Mouse (Mus musculus) lung, postnatal 0 days (tissue): ENCODE measurements at regions not wholly inside any gene's neighbourhood (a gene's known extent, or its start where the extent isn't known, plus 50 kb on each side); places are given as distances from the start of the nearest gene placed in this dataset.

Experiments used
- ATAC-seq: fragments of 200-750 bp; cut with Nextera tagmentation; 2 replicates; pipeline ENCODE4 v1.8.0; 2017; ENCODE audit warnings: moderate library complexity
- DNase-seq: peaks from one replicate; pipeline ENCODE4 v3.0.0-alpha.2; 2016; ENCODE audit warnings: low spot score
- H3K27ac ChIP-seq: fragments of 300-500 bp; sonication (generic); 2 replicates; pipeline ENCODE4 v1.5.1; 2014; ENCODE audit warnings: antibody characterized with exemption, mild to moderate bottlenecking, low read length, mixed read lengths
- H3K27me3 ChIP-seq: fragments of 300-500 bp; sonication (generic); replicated peaks from 2 replicates; pipeline ENCODE4 v1.6.1; 2014; ENCODE audit warnings: low read length, mixed read lengths; ENCODE audit not compliant: insufficient read depth
- H3K36me3 ChIP-seq: fragments of 300-500 bp; sonication (generic); 2 replicates; pipeline ENCODE4 v1.6.1; 2014; ENCODE audit warnings: low read length, mixed read lengths; ENCODE audit not compliant: insufficient read depth
- H3K4me1 ChIP-seq: fragments of 300-500 bp; sonication (generic); 2 replicates; pipeline ENCODE4 v1.6.1; 2014; ENCODE audit warnings: antibody characterized with exemption, low read depth, low read length, mixed read lengths; ENCODE audit not compliant: insufficient read depth
- H3K4me2 ChIP-seq: fragments of 300-500 bp; sonication (generic); replicated peaks from 2 replicates; pipeline ENCODE4 v1.6.1; 2014; ENCODE audit warnings: low read depth, mild to moderate bottlenecking, low read length, moderate library complexity, mixed read lengths
- H3K4me3 ChIP-seq: fragments of 300-500 bp; sonication (generic); 2 replicates; pipeline ENCODE4 v1.5.1; 2014; ENCODE audit warnings: low read depth, low read length
- H3K9ac ChIP-seq: fragments of 300-500 bp; sonication (generic); replicated peaks from 2 replicates; pipeline ENCODE4 v1.6.1; 2014; ENCODE audit warnings: low read depth, mild to moderate bottlenecking
- H3K9me3 ChIP-seq: fragments of 300-500 bp; sonication (generic); 2 replicates; pipeline ENCODE4 v1.6.1; 2016; ENCODE audit warnings: low read length, mixed read lengths
- CTCF ChIP-seq: IDR thresholded peaks from 2 replicates; pipeline ENCODE4 v1.5.1; 2016; ENCODE audit warnings: antibody characterized with exemption, mild to moderate bottlenecking
- EP300 ChIP-seq: IDR thresholded peaks from 2 replicates; pipeline ENCODE4 v1.6.1; 2016; ENCODE audit warnings: antibody characterized with exemption, mild to moderate bottlenecking, control low read depth
- WGBS: fragments of 180-500 bp; shearing (Covaris S2); extraction: QIAGEN DNeasy Blood & Tissue Kit; methylation state at CpG from one replicate; pipeline ENCODE4 v1.1.7; 2014; 5-methylcytosine and 5-hydroxymethylcytosine counted together

GRCm38 (mm10) chr6:25278509-25278908 lies 322.4 kb upstream of the Tmem229a start:
- WGBS, result 46% methylated on average over 1 of the region's 1 CpGs

GRCm38 (mm10) chr6:25277703-25278447 lies 321.8 kb upstream of the Tmem229a start:
- no peaks in the 10 kb centered on the region for H3K4me1 ChIP-seq
- no peaks in the 10 kb centered on the region for H3K27me3 ChIP-seq
- H3K9me3 ChIP-seq, result no peaks in the 10 kb centered on the region
- no peak overlapping the region for H3K27ac ChIP-seq
- no peak for TF ChIP-seq EP300
- WGBS, result 51% methylated on average over 8 of the region's 8 CpGs
- no peaks in the 10 kb centered on the region for H3K36me3 ChIP-seq
- DNase-seq (no peak), ATAC-seq (no peak)
- no peak overlapping the region for H3K9ac ChIP-seq
- H3K4me2 ChIP-seq, result no peak overlapping the region
- H3K4me3 ChIP-seq, result no peak overlapping the region

More at GRCm38 (mm10) chr6:25278509-25278908, 322.4 kb upstream of the Tmem229a start:
- Histone ChIP-seq H3K4me3 (no peak overlapping the region), H3K27me3 (no peaks in the 10 kb centered on the region), H3K27ac (no peak overlapping the region), H3K9ac (no peak overlapping the region), H3K9me3 (no peaks in the 10 kb centered on the region), H3K36me3 (no peaks in the 10 kb centered on the region), H3K4me2 (no peak overlapping the region), H3K4me1 (no peaks in the 10 kb centered on the region)
- ATAC-seq (no peak), DNase-seq (no peak)
- TF ChIP-seq CTCF (no peak), EP300 (no peak)

GRCm38 (mm10) chr6:25276221-25276620 lies 320.1 kb upstream of the Tmem229a start:
- H3K9ac ChIP-seq, result no peak overlapping the region
- 50% methylated on average over 2 of the region's 2 CpGs for WGBS
- ATAC-seq, result no peak

GRCm38 (mm10) chr6:25260559-25260958 lies 304.5 kb upstream of the Tmem229a start:
- 85% methylated on average over 1 of the region's 1 CpGs for WGBS
- no peak overlapping the region for H3K27ac ChIP-seq

More at GRCm38 (mm10) chr6:25276221-25276620, 320.1 kb upstream of the Tmem229a start:
- Histone ChIP-seq H3K36me3 (no peaks in the 10 kb centered on the region), H3K27ac (no peak overlapping the region), H3K27me3 (no peaks in the 10 kb centered on the region), H3K4me1 (no peaks in the 10 kb centered on the region), H3K4me3 (no peak overlapping the region), H3K4me2 (no peak overlapping the region), H3K9me3 (no peaks in the 10 kb centered on the region)
- DNase-seq, result no peak
- TF ChIP-seq CTCF, result peak; percentile 28
- TF ChIP-seq EP300, result no peak

GRCm38 (mm10) chr6:25255762-25256161 lies 299.7 kb upstream of the Tmem229a start:
- ATAC-seq (no peak), DNase-seq (no peak)
- no peaks in the 10 kb centered on the region for H3K36me3 ChIP-seq
- H3K27me3 ChIP-seq, result no peaks in the 10 kb centered on the region
- no peak overlapping the region for H3K27ac ChIP-seq
- TF ChIP-seq CTCF, result no peak
- no peak for TF ChIP-seq EP300
- H3K9ac ChIP-seq, result no peak overlapping the region
- H3K4me3 ChIP-seq, result no peak overlapping the region
- no peaks in the 10 kb centered on the region for H3K4me1 ChIP-seq
- no peak overlapping the region for H3K4me2 ChIP-seq
- H3K9me3 ChIP-seq, result no peaks in the 10 kb centered on the region
- 73% methylated on average over 2 of the region's 2 CpGs for WGBS

More at GRCm38 (mm10) chr6:25260559-25260958, 304.5 kb upstream of the Tmem229a start:
- no peak for ATAC-seq
- Histone ChIP-seq H3K4me1 (no peaks in the 10 kb centered on the region), H3K27me3 (no peaks in the 10 kb centered on the region), H3K9ac (no peak overlapping the region), H3K4me3 (no peak overlapping the region), H3K36me3 (no peaks in the 10 kb centered on the region), H3K4me2 (no peak overlapping the region), H3K9me3 (no peaks in the 10 kb centered on the region)
- TF ChIP-seq EP300 (no peak), CTCF (no peak)
- no peak for DNase-seq

- Histone ChIP-seq H3K36me3 (no peaks in the 10 kb centered on the region), H3K4me3 (no peak overlapping the region), H3K27me3 (no peaks in the 10 kb centered on the region), H3K27ac (no peak overlapping the region), H3K4me2 (no peak overlapping the region), H3K9ac (no peak overlapping the region), H3K4me1 (no peaks in the 10 kb centered on the region), H3K9me3 (no peaks in the 10 kb centered on the region)
- DNase-seq (no peak), ATAC-seq (no peak)
- 74% methylated on average over 2 of the region's 2 CpGs for WGBS
- TF ChIP-seq EP300, result no peak
- no peak for TF ChIP-seq CTCF
Measured at GRCm38 (mm10) chr6:25237021-25237420, 280.9 kb upstream of the Tmem229a start.
